Mouse (Mus musculus): ENCODE results near the gene Cox7a2l.

DNA sequence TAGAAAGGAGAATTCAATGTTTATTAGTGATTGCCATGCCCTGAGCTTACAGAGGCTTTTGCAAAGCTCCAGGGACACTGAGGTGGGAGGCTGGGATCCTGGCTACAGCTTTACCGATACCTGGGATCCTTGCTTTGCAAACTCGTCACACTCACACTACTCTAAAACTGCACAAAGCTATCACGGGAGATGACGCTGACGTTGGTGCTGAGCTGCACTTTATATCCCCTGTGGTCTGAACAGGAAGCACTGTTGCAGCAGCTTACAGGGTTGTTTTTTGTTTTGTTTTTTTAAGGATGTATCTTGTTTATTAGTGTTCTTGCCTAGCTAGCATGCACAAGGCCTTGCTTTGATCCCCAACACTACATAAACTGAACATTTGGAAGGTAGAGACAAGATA is 63.5 kb downstream of the Cox7a2l start:
- TF ChIP-seq CTCF (IDR thresholded peaks at IDR 0.05; ENCODE audit: control insufficient read depth, insufficient read depth, insufficient replicate concordance, low read depth, low read length) (no peak), POLR2A (IDR thresholded peaks at IDR 0.05; ENCODE audit: control insufficient read depth, low read depth, low read length) (no peak)

All from testis, adult 2 months (tissue).